Mouse (Mus musculus) erythroblast, embryonic 14.5 days (primary cell): Measurements from ENCODE around the gene Wfdc17.

Source experiments
- GATA1 ChIP-seq: IDR thresholded peaks from 2 replicates; pipeline ENCODE4 v1.6.1; 2012; ENCODE audit warnings: low read length, inconsistent platforms, mixed read lengths
- TAL1 ChIP-seq: IDR thresholded peaks from 3 replicates; pipeline ENCODE4 v1.6.1; 2012; ENCODE audit warnings: low read length, inconsistent platforms, mixed read lengths

DNA sequence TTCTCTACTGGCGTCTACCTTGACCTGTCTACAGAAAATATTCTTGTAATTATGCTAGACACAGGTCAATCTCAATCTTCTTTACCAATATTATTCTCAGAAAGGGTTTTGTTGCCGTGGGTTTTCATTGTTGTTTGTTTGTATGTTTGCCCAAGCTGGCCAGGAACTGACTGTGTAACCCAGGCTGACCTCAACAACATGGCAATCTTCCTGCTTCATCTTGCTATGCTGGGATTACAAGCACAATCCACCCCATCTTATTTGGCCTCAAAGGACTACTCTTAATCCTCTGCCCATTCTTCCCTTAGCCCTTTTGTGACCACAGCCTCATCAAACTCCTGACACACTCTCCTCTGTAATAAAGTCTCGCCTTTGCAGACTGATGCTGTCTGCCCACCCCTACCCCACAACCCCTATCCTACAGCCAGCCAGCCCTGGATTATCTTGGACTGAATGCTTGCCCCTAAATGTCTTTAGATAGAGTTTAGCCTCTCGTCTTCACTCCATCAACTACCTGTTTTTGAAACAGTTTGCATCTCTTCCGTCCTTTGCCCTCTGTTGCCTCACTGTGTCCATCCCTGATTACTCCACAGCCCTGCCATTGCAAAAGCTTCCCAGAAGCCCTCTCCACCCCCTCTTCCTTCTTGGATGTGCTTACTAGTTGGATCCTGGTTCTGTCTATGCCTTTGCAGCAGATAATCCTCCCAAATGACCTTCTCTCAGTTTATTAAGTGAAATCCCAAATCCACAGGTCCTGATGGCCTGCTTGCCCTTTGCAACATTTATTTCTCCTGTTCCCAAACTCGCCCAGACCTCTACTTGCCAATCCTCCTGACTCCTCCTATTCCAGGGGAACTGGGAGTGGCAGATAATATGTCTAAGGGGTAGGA, 43.8 kb downstream of the Wfdc17 start:
- TF ChIP-seq GATA1 (no peak), TAL1 (no peak)
